Mouse (Mus musculus): ENCODE data around the gene Dop1b. TPM values are rescaled to one million over a fixed set of nuclear protein-coding genes. Genes with fewer than 3 reads are reported as not detected.

The Dop1b gene
- polyA plus RNA-seq, 1 experiment, result 21.7 TPM

GRCm38 (mm10) chr16:93726186-93726585, 14.5 kb downstream of the Dop1b start:
- H3K4me3 ChIP-seq (ENCODE audit: control insufficient read depth, low read depth, low read length), result no peak overlapping the region
- no peak overlapping the region for H3K27ac ChIP-seq (ENCODE audit: control insufficient read depth, insufficient read depth, low read depth, low read length)
- no peaks in the 10 kb centered on the region for H3K4me1 ChIP-seq (ENCODE audit: control insufficient read depth, insufficient read depth, low read length)
- TF ChIP-seq CTCF (IDR thresholded peaks at IDR 0.05; ENCODE audit: control insufficient read depth, insufficient read depth, insufficient replicate concordance, low read depth, low read length) (no peak), POLR2A (IDR thresholded peaks at IDR 0.05; ENCODE audit: control insufficient read depth, low read depth, low read length) (no peak)
- H3K36me3 ChIP-seq (ENCODE audit: control insufficient read depth, insufficient read depth, low read length), result no peaks in the 10 kb centered on the region; the same call in 1 of the 2 replicates
- no peaks in the 10 kb centered on the region for H3K27me3 ChIP-seq (ENCODE audit: control insufficient read depth, insufficient read depth, low read length)

DNA sequence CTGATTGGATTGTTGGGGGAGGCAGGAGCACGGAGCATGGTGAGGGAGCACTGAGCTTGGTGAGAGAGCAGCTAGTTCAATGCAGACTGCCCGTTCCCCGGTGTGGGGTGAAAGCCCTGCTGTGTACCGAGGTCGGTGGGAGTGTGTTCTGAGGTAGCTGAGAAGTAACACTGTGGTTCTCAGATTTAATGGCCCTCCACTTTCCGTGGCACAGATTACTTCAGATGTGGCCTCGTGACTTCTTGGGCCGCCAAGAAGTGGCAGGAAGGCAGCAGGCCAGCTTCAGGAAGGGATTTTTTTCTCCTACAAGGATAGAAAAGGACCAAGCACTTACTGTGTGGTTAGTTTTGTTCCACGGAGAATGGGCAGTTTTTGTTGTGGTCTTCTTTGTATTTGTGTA, 17.0 kb downstream of the Dop1b start:
- H3K4me3 ChIP-seq (ENCODE audit: control insufficient read depth, low read depth, low read length), result no peak overlapping the region
- no peaks in the 10 kb centered on the region for H3K4me1 ChIP-seq (ENCODE audit: control insufficient read depth, insufficient read depth, low read length)
- H3K36me3 ChIP-seq (ENCODE audit: control insufficient read depth, insufficient read depth, low read length), result no peaks in the 10 kb centered on the region; the same call in 1 of the 2 replicates
- no peak for TF ChIP-seq POLR2A (IDR thresholded peaks at IDR 0.05; ENCODE audit: control insufficient read depth, low read depth, low read length)
- no peak for TF ChIP-seq CTCF (IDR thresholded peaks at IDR 0.05; ENCODE audit: control insufficient read depth, insufficient read depth, insufficient replicate concordance, low read depth, low read length)
- H3K27me3 ChIP-seq (ENCODE audit: control insufficient read depth, insufficient read depth, low read length), result no peaks in the 10 kb centered on the region
- H3K27ac ChIP-seq (ENCODE audit: control insufficient read depth, insufficient read depth, low read depth, low read length), result no peak overlapping the region

DNA sequence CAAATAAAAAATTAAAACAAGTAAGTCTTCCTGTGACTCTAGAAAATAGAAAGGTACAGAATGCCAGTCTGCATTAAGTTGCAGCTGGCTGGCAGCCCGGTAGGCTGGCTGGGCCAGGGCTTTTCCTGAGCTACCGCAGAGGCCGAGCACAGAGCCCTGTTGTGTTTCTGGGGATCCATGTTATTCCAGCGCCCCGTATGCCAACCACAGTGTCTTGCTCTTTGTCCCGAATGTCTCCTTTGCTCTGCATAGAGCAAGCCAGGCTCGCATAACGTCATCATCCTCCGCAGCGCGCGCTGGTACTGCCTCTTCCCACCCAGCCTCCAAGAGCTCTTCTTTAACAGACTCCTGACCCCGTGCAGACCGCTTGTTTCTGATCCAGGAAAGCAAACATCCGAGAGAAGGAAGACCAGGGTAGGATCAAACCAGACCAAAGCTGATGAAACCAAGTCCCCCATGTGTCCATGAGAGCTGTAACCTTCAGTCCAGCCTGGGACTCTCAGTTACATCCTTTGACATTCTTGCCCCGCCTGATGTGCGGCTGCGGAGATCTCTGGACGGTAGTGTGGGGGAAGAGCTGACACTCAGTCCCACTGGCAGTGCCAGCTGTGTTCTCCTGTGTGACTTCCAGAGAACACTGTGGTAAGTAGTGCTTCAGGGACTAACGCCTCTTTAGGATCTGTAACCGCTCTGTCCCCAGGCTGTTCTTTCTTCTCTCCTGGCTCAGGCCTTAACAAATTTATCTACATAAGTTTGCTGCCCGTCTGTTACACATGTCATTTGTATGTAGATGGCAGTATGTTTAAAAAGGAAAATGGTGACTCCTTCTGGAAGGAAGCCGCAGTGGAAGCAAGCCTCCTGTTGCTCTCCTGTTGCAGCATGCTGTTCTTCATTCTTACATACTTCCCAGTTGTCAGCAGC, 18.4 kb downstream of the Dop1b start:
- TF ChIP-seq CTCF (IDR thresholded peaks at IDR 0.05; ENCODE audit: control insufficient read depth, insufficient read depth, insufficient replicate concordance, low read depth, low read length), result no peak
- no peak for TF ChIP-seq POLR2A (IDR thresholded peaks at IDR 0.05; ENCODE audit: control insufficient read depth, low read depth, low read length)
- no peaks in the 10 kb centered on the region; the same call in 1 of the 2 replicates for H3K36me3 ChIP-seq (ENCODE audit: control insufficient read depth, insufficient read depth, low read length)
- no peaks in the 10 kb centered on the region for H3K27me3 ChIP-seq (ENCODE audit: control insufficient read depth, insufficient read depth, low read length)
- H3K4me1 ChIP-seq (ENCODE audit: control insufficient read depth, insufficient read depth, low read length), result no peaks in the 10 kb centered on the region
- H3K4me3 ChIP-seq (ENCODE audit: control insufficient read depth, low read depth, low read length), result no peak overlapping the region
- no peak overlapping the region for H3K27ac ChIP-seq (ENCODE audit: control insufficient read depth, insufficient read depth, low read depth, low read length)

GRCm38 (mm10) chr16:93731310-93731709, 19.6 kb downstream of the Dop1b start:
- Histone ChIP-seq H3K27me3 (ENCODE audit: control insufficient read depth, insufficient read depth, low read length) (no peaks in the 10 kb centered on the region), H3K27ac (ENCODE audit: control insufficient read depth, insufficient read depth, low read depth, low read length) (no peak overlapping the region), H3K36me3 (ENCODE audit: control insufficient read depth, insufficient read depth, low read length) (no peaks in the 10 kb centered on the region; the same call in 1 of the 2 replicates), H3K4me1 (ENCODE audit: control insufficient read depth, insufficient read depth, low read length) (no peaks in the 10 kb centered on the region), H3K4me3 (ENCODE audit: control insufficient read depth, low read depth, low read length) (no peak overlapping the region)
- no peak for TF ChIP-seq POLR2A (IDR thresholded peaks at IDR 0.05; ENCODE audit: control insufficient read depth, low read depth, low read length)
- TF ChIP-seq CTCF (IDR thresholded peaks at IDR 0.05; ENCODE audit: control insufficient read depth, insufficient read depth, insufficient replicate concordance, low read depth, low read length), result no peak

DNA sequence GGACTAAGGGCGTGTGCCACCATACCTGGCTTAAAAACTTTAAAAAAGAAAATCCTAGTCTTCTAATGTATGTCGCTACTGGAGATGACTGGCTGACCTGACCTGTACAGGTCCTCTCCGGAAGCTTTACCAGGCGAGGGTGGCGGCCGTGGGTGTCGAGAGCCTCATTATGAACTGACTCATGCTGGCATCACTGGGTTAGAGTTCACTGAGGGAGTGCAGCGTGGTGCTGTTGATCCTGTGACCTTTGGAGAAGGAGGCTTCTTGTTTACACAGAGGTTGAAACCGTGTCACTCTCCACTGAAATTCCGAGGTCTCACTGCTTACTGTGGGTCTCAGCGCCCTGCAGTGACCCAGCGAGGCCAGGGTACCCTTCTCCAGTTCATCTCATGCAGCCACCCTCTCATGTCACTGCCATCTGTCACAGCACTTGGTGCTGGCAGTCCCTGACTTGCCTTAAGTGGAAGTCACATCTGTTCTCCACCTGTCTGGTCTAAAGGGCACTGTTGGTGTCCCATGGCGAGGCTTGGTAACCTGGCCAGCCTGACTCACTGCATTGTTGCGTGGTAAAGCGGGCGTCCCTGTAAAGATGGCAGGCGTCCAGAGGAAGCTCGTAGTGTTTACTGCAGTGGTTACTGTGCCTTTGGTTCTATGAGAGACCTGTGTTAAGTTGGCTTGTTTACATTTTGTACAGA, 21.3 kb downstream of the Dop1b start:
- no peak overlapping the region for H3K27ac ChIP-seq (ENCODE audit: control insufficient read depth, insufficient read depth, low read depth, low read length)

DNA sequence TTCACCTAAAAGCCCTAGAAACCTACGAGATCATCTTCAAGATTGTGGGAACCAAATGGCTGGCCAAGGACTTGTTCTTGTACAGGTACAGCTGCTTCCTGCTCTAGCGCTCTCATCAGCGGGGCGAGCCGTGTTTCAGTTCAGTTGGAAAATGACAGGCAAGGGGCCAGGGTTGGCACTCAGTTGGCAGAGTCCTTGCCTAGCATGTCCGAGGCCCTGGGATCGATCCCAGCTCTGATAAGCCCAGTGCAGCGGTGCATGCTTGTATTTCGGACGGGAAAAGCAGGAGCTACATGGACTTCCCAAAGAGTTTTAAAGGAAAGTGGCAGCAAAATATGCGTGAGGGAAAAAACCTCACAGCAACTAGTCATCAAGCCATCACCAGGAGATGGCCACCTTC, 27.5 kb downstream of the Dop1b start:
- no peaks in the 10 kb centered on the region for H3K27me3 ChIP-seq (ENCODE audit: control insufficient read depth, insufficient read depth, low read length)
- H3K4me1 ChIP-seq (ENCODE audit: control insufficient read depth, insufficient read depth, low read length), result no peaks in the 10 kb centered on the region
- no peak overlapping the region for H3K4me3 ChIP-seq (ENCODE audit: control insufficient read depth, low read depth, low read length)
- H3K36me3 ChIP-seq (ENCODE audit: control insufficient read depth, insufficient read depth, low read length), result no peaks in the 10 kb centered on the region
- H3K27ac ChIP-seq (ENCODE audit: control insufficient read depth, insufficient read depth, low read depth, low read length), result no peak overlapping the region
- TF ChIP-seq POLR2A (IDR thresholded peaks at IDR 0.05; ENCODE audit: control insufficient read depth, low read depth, low read length) (no peak), CTCF (IDR thresholded peaks at IDR 0.05; ENCODE audit: control insufficient read depth, insufficient read depth, insufficient replicate concordance, low read depth, low read length) (no peak)

More for the DNA sequence above, 21.3 kb downstream of the Dop1b start:
- no peaks in the 10 kb centered on the region for H3K4me1 ChIP-seq (ENCODE audit: control insufficient read depth, insufficient read depth, low read length)
- no peak overlapping the region for H3K4me3 ChIP-seq (ENCODE audit: control insufficient read depth, low read depth, low read length)
- no peaks in the 10 kb centered on the region; the same call in 1 of the 2 replicates for H3K36me3 ChIP-seq (ENCODE audit: control insufficient read depth, insufficient read depth, low read length)
- TF ChIP-seq CTCF (IDR thresholded peaks at IDR 0.05; ENCODE audit: control insufficient read depth, insufficient read depth, insufficient replicate concordance, low read depth, low read length), result no peak
- no peak for TF ChIP-seq POLR2A (IDR thresholded peaks at IDR 0.05; ENCODE audit: control insufficient read depth, low read depth, low read length)
- H3K27me3 ChIP-seq (ENCODE audit: control insufficient read depth, insufficient read depth, low read length), result no peaks in the 10 kb centered on the region

DNA sequence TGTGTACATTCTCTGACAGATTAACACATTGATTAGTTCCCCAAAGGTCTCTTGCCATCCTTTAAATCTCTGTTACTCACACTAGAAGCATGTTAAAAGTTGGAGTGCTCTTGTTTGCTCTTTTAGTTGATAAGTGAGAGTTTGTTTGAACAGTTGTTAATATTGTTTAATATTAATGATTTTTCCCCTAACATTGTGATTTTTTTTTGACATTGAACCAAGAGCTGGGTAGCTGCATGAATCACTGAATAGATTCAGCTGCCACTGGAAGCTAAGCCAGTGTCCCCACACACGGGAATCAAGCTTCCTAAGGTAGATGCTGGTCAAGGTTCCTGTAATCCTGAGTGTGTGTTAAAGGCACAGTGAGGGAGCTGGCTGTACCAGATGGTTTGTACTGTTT, 31.2 kb downstream of the Dop1b start:
- Histone ChIP-seq H3K27ac (ENCODE audit: control insufficient read depth, insufficient read depth, low read depth, low read length) (no peak overlapping the region), H3K4me3 (ENCODE audit: control insufficient read depth, low read depth, low read length) (no peak overlapping the region), H3K27me3 (ENCODE audit: control insufficient read depth, insufficient read depth, low read length) (no peaks in the 10 kb centered on the region), H3K4me1 (ENCODE audit: control insufficient read depth, insufficient read depth, low read length) (no peaks in the 10 kb centered on the region), H3K36me3 (ENCODE audit: control insufficient read depth, insufficient read depth, low read length) (no peaks in the 10 kb centered on the region)
- TF ChIP-seq CTCF (IDR thresholded peaks at IDR 0.05; ENCODE audit: control insufficient read depth, insufficient read depth, insufficient replicate concordance, low read depth, low read length), result no peak
- no peak for TF ChIP-seq POLR2A (IDR thresholded peaks at IDR 0.05; ENCODE audit: control insufficient read depth, low read depth, low read length)

All from testis, adult 2 months (tissue).